Mouse (Mus musculus): ENCODE data around the gene Mms19. TPM values are rescaled to one million over a fixed set of nuclear protein-coding genes. Genes with fewer than 3 reads are reported as not detected.
"Not testable (repeated sequence)": the region's sequence is repeated elsewhere in the genome, so short reads cannot be mapped to it uniquely, and the experiment has no call there.

Gene Mms19
- polyA plus RNA-seq, 1 experiment from 2014 or later: 39.9 TPM

DNA sequence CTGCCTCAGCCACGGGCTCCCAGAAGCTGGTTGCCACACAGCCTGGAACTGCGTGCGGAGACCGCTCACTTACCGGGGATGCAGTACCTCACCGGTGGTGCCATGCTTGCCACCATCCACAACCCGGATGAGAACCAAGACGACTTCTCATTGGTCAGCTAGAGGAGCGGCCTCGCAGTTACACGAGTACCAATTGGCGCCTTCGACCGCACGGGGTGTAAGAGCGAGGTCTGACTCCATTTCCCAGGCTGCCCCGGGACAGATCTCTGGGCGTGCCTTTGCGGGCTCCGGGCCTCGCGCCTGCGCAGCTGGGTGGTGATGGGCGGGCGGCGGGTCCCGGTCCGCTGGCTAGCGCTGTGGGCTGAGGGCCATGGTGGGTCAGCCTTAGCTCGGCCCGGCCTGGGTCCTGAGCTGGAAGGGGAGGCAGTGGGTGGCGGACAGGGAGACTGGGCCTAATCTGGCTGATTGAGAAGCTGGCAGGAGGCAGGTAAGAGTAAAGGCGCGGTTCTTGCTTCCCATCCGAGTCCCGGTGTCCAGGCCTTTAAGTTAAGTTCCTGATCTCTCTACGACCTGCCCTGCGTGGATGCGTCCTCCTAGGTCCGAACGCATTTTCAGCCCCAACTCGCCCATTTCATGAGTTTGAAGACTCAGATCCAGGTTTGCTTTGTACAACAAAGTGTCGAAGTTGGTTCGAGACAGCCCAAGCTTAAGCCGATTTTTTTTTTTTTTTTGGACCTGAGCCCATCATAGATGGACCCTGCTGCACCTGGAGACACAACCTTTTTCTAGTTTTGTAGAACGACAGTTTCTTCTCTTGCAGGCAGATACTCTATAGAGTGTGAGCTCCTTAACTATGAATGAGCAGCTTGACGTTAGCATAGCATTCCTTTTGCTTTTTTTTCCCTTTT, 47.5 kb downstream of the Mms19 start, which contains the start of the genes Exosc1 and Zdhhc16:
Gene Exosc1 (minus strand): TSS at position 245 of the 908 bp plus-strand sequence.
Gene Zdhhc16 (plus strand): TSS at position 302 of the 908 bp plus-strand sequence.
- Histone ChIP-seq H3K36me3 (ENCODE audit: control insufficient read depth, insufficient read depth, low read length) (no peaks in the 10 kb centered on the region; the same call in 1 of the 2 replicates), H3K27ac (ENCODE audit: low read depth, low read length) (no peak within 1 kb of the TSS), H3K4me1 (replicated peaks; ENCODE audit: control insufficient read depth, insufficient read depth, low read length) (peaks cover 6% of the 10 kb centered on the region), H3K27me3 (ENCODE audit: control insufficient read depth, insufficient read depth, low read length) (no peaks in the 10 kb centered on the region), H3K4me2 (ENCODE audit: low read depth, low read length, severe bottlenecking) (peak within 1 kb of the TSS; percentile 73), H3K9ac (ENCODE audit: low read length) (peak within 1 kb of the TSS; percentile 78), H3K4me3 (ENCODE audit: low read depth, low read length) (peak within 1 kb of the TSS; percentile 87), H3K9me3 (ENCODE audit: control insufficient read depth, low read length) (no peaks in the 10 kb centered on the region)
- WGBS: under 1% methylated on average over 47 of the region's 47 CpGs
- ATAC-seq (replicated peaks; ENCODE audit: low FRiP score): peak; percentile 100
- DNase-seq (ENCODE audit: low spot score): peak; percentile 98

DNA sequence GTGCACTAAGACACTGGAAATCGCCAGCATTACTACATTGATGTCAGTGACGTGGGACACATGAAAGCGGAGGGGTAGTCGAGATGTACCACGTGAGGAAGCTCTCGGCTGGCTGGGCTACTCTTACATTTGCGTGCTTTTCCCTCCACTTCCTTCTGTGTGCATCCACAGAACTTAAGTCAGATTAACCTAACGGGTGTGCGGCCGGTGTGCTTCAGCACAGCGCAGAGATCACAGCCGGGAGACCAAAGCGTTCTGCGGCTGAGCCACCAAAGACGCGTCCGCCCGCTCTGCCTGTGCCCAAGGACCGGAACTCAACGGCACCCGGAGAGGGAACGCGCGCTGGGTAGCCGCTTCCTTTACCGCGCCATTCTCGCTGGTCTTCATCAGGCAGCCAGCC, 48.3 kb downstream of the Mms19 start:
- H3K4me3 ChIP-seq (ENCODE audit: low read depth, low read length): peak overlapping the region; percentile 87
- ATAC-seq (replicated peaks; ENCODE audit: low FRiP score): peak; percentile 7
- DNase-seq (ENCODE audit: low spot score): no peak
- H3K9me3 ChIP-seq (ENCODE audit: control insufficient read depth, low read length): no peaks in the 10 kb centered on the region
- H3K4me1 ChIP-seq (replicated peaks; ENCODE audit: control insufficient read depth, insufficient read depth, low read length): peaks cover 6% of the 10 kb centered on the region
- under 1% methylated on average over 28 of the region's 28 CpGs for WGBS
- H3K9ac ChIP-seq (ENCODE audit: low read length): peak overlapping the region; percentile 78
- H3K27ac ChIP-seq (ENCODE audit: low read depth, low read length): no peak overlapping the region
- no peaks in the 10 kb centered on the region for H3K36me3 ChIP-seq (ENCODE audit: control insufficient read depth, insufficient read depth, low read length)
- peak overlapping the region; percentile 73 for H3K4me2 ChIP-seq (ENCODE audit: low read depth, low read length, severe bottlenecking)
- no peaks in the 10 kb centered on the region for H3K27me3 ChIP-seq (ENCODE audit: control insufficient read depth, insufficient read depth, low read length)

- Histone ChIP-seq H3K9ac (ENCODE audit: low read length) (no peak overlapping the region), H3K4me2 (ENCODE audit: low read depth, low read length, severe bottlenecking) (no peak overlapping the region), H3K4me3 (ENCODE audit: low read depth, low read length) (no peak overlapping the region), H3K36me3 (ENCODE audit: control insufficient read depth, insufficient read depth, low read length) (peaks cover 17% of the 10 kb centered on the region), H3K4me1 (replicated peaks; ENCODE audit: control insufficient read depth, insufficient read depth, low read length) (no peaks in the 10 kb centered on the region), H3K9me3 (ENCODE audit: control insufficient read depth, low read length) (no peaks in the 10 kb centered on the region), H3K27me3 (ENCODE audit: control insufficient read depth, insufficient read depth, low read length) (no peaks in the 10 kb centered on the region), H3K27ac (ENCODE audit: low read depth, low read length) (no peak overlapping the region)
- ATAC-seq (replicated peaks; ENCODE audit: low FRiP score) (no peak), DNase-seq (ENCODE audit: low spot score) (no peak)
- 86% methylated on average over 5 of the region's 5 CpGs for WGBS
These were observed 60.4 kb downstream of the Mms19 start for GRCm38 (mm10) chr19:41920412-41921067.

DNA sequence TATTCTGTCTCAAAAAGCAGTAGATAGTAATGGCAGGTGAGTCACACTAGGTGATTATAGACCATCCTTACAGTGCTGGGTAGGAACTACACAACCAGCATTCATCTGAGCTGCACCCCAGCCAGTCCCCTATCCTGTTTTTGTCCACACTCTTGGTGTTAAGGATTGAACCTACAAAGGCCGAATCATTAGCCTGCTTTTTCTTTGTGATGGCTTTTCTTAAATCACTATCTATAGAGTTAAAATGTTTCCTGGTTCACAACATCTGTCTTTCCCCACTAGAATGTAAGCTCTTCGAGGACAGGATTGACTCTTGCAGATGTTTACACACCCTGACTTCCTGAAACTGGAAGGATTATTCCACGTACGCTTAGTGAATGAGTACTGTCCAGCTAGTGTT, 61.5 kb downstream of the Mms19 start:
- H3K36me3 ChIP-seq (ENCODE audit: control insufficient read depth, insufficient read depth, low read length): peaks cover 17% of the 10 kb centered on the region
- DNase-seq (ENCODE audit: low spot score) (no peak), ATAC-seq (replicated peaks; ENCODE audit: low FRiP score) (no peak)
- H3K27me3 ChIP-seq (ENCODE audit: control insufficient read depth, insufficient read depth, low read length): no peaks in the 10 kb centered on the region
- H3K27ac ChIP-seq (ENCODE audit: low read depth, low read length): no peak overlapping the region
- WGBS: 72% methylated on average over 4 of the region's 4 CpGs
- no peaks in the 10 kb centered on the region for H3K4me1 ChIP-seq (replicated peaks; ENCODE audit: control insufficient read depth, insufficient read depth, low read length)
- H3K9me3 ChIP-seq (ENCODE audit: control insufficient read depth, low read length): no peaks in the 10 kb centered on the region
- no peak overlapping the region for H3K4me2 ChIP-seq (ENCODE audit: low read depth, low read length, severe bottlenecking)
- H3K9ac ChIP-seq (ENCODE audit: low read length): no peak overlapping the region
- no peak overlapping the region for H3K4me3 ChIP-seq (ENCODE audit: low read depth, low read length)

DNA sequence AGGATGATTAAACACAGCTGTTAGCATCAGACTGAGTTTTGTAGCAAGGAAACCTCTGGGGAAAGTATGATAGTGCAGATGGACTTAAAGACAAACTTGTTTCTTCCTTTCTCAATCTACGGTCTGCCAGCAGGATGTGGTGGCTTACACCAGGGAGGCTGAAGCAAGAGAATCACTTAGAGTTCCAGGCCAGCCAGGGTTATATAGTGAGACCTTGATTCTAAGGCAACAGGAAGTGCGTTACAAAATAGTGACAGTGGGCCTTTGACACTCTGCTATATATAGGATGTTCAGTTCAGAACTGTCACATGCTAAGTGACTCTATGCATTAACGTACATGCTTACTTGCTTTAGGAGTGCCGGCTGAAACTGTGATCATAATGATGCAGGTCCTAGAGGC, 64.1 kb downstream of the Mms19 start:
- H3K27me3 ChIP-seq (ENCODE audit: control insufficient read depth, insufficient read depth, low read length): no peaks in the 10 kb centered on the region
- ATAC-seq (replicated peaks; ENCODE audit: low FRiP score): no peak
- H3K4me1 ChIP-seq (replicated peaks; ENCODE audit: control insufficient read depth, insufficient read depth, low read length): peaks cover 5% of the 10 kb centered on the region
- H3K4me2 ChIP-seq (ENCODE audit: low read depth, low read length, severe bottlenecking): no peak overlapping the region
- H3K27ac ChIP-seq (ENCODE audit: low read depth, low read length): no peak overlapping the region
- H3K4me3 ChIP-seq (ENCODE audit: low read depth, low read length): no peak overlapping the region
- no peaks in the 10 kb centered on the region for H3K9me3 ChIP-seq (ENCODE audit: control insufficient read depth, low read length)
- H3K36me3 ChIP-seq (ENCODE audit: control insufficient read depth, insufficient read depth, low read length): peaks cover 17% of the 10 kb centered on the region
- no peak overlapping the region for H3K9ac ChIP-seq (ENCODE audit: low read length)
- DNase-seq (ENCODE audit: low spot score): no peak
- 93% methylated on average over 4 of the region's 4 CpGs for WGBS

DNA sequence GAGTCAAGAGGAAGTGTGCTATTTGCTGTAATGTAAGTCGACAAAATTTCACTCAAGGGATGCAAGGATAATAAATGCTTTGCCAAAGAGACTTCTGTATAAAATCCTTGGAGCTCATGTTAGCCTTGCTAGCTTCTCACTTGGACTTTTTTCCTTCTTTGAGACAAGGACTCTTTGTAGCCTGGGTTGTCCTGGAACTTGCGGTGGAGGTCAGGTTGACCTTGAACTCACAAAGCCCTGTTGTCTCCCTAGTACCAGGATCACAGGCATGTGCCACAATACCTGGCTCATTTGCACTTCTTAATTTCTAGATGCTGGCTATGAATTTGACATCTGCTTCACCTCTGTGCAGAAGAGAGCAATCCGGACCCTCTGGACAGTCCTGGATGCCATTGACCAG, 65.7 kb downstream of the Mms19 start:
- Histone ChIP-seq H3K4me1 (replicated peaks; ENCODE audit: control insufficient read depth, insufficient read depth, low read length) (peaks cover 5% of the 10 kb centered on the region), H3K27me3 (ENCODE audit: control insufficient read depth, insufficient read depth, low read length) (no peaks in the 10 kb centered on the region), H3K4me2 (ENCODE audit: low read depth, low read length, severe bottlenecking) (no peak overlapping the region), H3K9me3 (ENCODE audit: control insufficient read depth, low read length) (no peaks in the 10 kb centered on the region), H3K4me3 (ENCODE audit: low read depth, low read length) (no peak overlapping the region), H3K36me3 (ENCODE audit: control insufficient read depth, insufficient read depth, low read length) (peaks cover 17% of the 10 kb centered on the region), H3K9ac (ENCODE audit: low read length) (no peak overlapping the region), H3K27ac (ENCODE audit: low read depth, low read length) (no peak overlapping the region)
- DNase-seq (ENCODE audit: low spot score) (no peak), ATAC-seq (replicated peaks; ENCODE audit: low FRiP score) (no peak)
- 86% methylated on average over 3 of the region's 3 CpGs for WGBS

DNA sequence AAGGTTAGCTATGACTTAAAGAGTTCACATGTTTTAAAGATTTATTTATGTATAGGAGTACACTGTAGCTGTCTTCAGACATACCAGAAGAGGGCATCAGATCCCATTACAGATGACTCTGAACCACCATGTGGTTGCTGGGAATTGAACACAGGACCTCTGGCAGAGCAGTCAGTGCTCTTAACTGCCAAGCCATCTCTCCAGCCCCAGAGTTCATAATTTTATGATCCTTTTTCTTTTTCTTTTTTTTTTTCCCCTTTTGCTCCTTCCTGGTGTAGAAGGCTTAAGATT, 66.4 kb downstream of the Mms19 start:
- not testable (repeated sequence) for H3K9me3 ChIP-seq (ENCODE audit: control insufficient read depth, low read length); H3K4me1 ChIP-seq (replicated peaks; ENCODE audit: control insufficient read depth, insufficient read depth, low read length); H3K9ac ChIP-seq (ENCODE audit: low read length); H3K27me3 ChIP-seq (ENCODE audit: control insufficient read depth, insufficient read depth, low read length); H3K27ac ChIP-seq (ENCODE audit: low read depth, low read length); H3K4me3 ChIP-seq (ENCODE audit: low read depth, low read length); ATAC-seq (replicated peaks; ENCODE audit: low FRiP score); H3K4me2 ChIP-seq (ENCODE audit: low read depth, low read length, severe bottlenecking); DNase-seq (ENCODE audit: low spot score)
- peaks cover 17% of the 10 kb centered on the region for H3K36me3 ChIP-seq (ENCODE audit: control insufficient read depth, insufficient read depth, low read length)

DNA sequence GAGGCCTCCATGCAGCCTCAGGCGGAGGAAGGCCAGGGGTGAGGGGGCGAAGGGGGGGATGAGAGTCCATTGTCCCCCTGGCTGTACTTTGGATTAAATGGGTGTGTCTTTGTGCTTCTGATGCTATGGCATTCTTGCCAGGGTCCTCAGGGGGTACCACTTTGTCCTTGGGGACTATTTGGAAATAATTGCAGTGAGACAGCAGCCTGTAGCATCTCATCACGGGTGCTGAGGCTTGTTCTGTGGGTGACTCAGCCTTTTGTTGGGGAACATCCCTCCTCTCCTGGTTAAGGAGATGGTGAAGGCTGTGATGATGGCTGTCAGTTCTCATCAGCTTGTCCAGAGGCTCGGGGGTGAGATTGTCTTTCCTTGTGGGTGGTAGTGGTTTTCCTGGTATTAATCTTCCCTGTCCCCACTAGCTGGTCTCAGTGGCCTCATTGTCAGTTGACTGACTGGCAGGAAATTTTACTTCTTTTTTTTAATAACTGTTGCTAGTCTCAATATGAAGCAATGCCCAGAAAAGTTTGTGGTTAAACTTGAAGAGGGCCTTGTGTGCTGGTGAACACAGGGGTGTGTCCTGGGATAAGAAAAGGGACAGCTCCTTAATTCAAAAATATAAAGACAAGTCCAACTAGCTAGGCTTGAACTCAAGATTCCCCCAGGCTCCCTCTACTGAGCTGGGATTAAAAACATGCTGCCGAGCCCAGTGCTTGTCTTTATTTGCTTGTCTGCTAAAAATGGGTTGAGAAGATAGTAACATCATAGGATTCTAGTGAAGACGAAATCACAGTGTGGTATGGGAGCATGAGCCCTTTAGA, 67.0 kb downstream of the Mms19 start:
- DNase-seq (ENCODE audit: low spot score) (no peak), ATAC-seq (replicated peaks; ENCODE audit: low FRiP score) (no peak)
- WGBS: 34% methylated on average over 6 of the region's 6 CpGs
- Histone ChIP-seq H3K9ac (ENCODE audit: low read length) (peak overlapping the region; percentile 97), H3K27ac (ENCODE audit: low read depth, low read length) (no peak overlapping the region), H3K4me3 (ENCODE audit: low read depth, low read length) (peak overlapping the region; percentile 96), H3K4me1 (replicated peaks; ENCODE audit: control insufficient read depth, insufficient read depth, low read length) (peaks cover 5% of the 10 kb centered on the region), H3K4me2 (ENCODE audit: low read depth, low read length, severe bottlenecking) (peak overlapping the region; percentile 60), H3K27me3 (ENCODE audit: control insufficient read depth, insufficient read depth, low read length) (no peaks in the 10 kb centered on the region), H3K36me3 (ENCODE audit: control insufficient read depth, insufficient read depth, low read length) (peaks cover 15% of the 10 kb centered on the region), H3K9me3 (ENCODE audit: control insufficient read depth, low read length) (no peaks in the 10 kb centered on the region)

All from forebrain, embryonic 11.5 days (tissue).